Mouse (Mus musculus): ENCODE measurements at regions not wholly inside any gene's neighbourhood (a gene's known extent, or its start where the extent isn't known, plus 50 kb on each side); places are given as distances from the start of the nearest gene placed in this dataset.

- ATAC-seq (ENCODE audit: insufficient number of reproducible peaks, insufficient read depth, low FRiP score, low read depth): no peak
- no peaks in the 10 kb centered on the region for H3K9me3 ChIP-seq (ENCODE audit: control insufficient read depth, low read depth, low read length)
- WGBS: 64% methylated on average over 4 of the region's 4 CpGs
- no peaks in the 10 kb centered on the region for H3K36me3 ChIP-seq (ENCODE audit: control insufficient read depth, insufficient read depth, low read length)
- no peak overlapping the region for H3K4me2 ChIP-seq (replicated peaks; ENCODE audit: low read depth, low read length)
- H3K27ac ChIP-seq (ENCODE audit: low read length): no peak overlapping the region
- H3K9ac ChIP-seq (replicated peaks; ENCODE audit: low read depth, low read length): no peak overlapping the region
- no peak overlapping the region for H3K4me3 ChIP-seq (ENCODE audit: low read depth, low read length)
- no peaks in the 10 kb centered on the region for H3K4me1 ChIP-seq (ENCODE audit: control insufficient read depth, insufficient read depth, low read length)
- H3K27me3 ChIP-seq (ENCODE audit: control insufficient read depth, insufficient read depth, low read length): no peaks in the 10 kb centered on the region
These were observed 221.5 kb upstream of the Ppp2r3a start for GRCm38 (mm10) chr9:101473074-101473461.

DNA sequence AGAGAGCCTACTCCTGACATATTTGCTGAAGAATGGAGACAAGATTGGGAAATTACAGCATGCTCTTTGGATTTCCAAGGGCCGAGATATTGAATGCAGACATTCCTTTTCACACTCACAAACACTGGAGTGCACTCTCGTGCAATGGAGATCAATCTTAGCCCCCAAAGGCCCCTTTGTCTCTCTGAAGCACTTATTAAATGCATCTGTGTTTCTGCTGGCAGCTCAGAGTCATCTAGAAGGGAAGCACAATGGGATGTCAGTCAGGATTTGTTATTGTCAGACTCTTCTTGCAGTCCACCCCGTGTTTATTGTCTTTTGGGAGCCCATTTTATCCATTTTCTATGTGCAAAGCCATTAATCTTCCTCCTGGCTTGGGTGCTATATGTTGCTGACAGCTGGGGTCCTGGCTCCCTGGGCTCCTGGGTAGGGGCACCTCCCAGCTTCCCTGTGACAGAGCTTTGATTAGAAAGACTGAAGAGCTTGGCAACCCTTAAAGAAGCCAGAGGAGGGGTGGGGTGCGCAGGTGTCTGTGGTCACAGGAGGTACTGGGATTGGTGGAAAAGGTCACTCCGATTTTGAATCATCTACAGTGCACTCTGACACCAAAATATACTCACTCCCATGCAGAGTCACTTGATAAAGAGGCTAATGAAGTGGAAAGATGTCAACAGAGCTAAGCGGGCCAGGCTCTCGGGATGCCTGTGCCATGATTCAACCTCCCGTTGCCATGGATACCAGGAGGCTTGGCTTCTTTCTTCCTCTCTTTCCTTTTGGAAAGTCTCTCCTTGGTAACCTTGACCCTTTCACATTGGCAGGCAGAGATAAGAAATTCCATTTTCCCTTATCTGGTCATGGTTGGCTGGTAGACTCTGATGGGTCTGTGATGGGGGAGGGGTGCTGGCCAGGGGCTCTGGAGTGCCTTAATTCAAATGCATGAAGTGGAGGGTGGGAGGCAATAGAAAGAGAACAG is 220.8 kb upstream of the Ppp2r3a start:
- no peak overlapping the region for H3K9ac ChIP-seq (replicated peaks; ENCODE audit: low read depth, low read length)
- H3K4me2 ChIP-seq (replicated peaks; ENCODE audit: low read depth, low read length): no peak overlapping the region
- no peak for ATAC-seq (ENCODE audit: insufficient number of reproducible peaks, insufficient read depth, low FRiP score, low read depth)
- H3K36me3 ChIP-seq (ENCODE audit: control insufficient read depth, insufficient read depth, low read length): no peaks in the 10 kb centered on the region
- H3K27me3 ChIP-seq (ENCODE audit: control insufficient read depth, insufficient read depth, low read length): no peaks in the 10 kb centered on the region
- WGBS: 44% methylated on average over 8 of the region's 8 CpGs
- H3K9me3 ChIP-seq (ENCODE audit: control insufficient read depth, low read depth, low read length): no peaks in the 10 kb centered on the region
- no peak overlapping the region for H3K4me3 ChIP-seq (ENCODE audit: low read depth, low read length)
- no peaks in the 10 kb centered on the region for H3K4me1 ChIP-seq (ENCODE audit: control insufficient read depth, insufficient read depth, low read length)
- H3K27ac ChIP-seq (ENCODE audit: low read length): no peak overlapping the region

GRCm38 (mm10) chr9:101471665-101472064 is 220.1 kb upstream of the Ppp2r3a start:
- WGBS: 70% methylated on average over 3 of the region's 3 CpGs
- no peak for ATAC-seq (ENCODE audit: insufficient number of reproducible peaks, insufficient read depth, low FRiP score, low read depth)

GRCm38 (mm10) chr9:101469756-101470155 is 218.2 kb upstream of the Ppp2r3a start:
- H3K36me3 ChIP-seq (ENCODE audit: control insufficient read depth, insufficient read depth, low read length): no peaks in the 10 kb centered on the region
- WGBS: 82% methylated on average over 3 of the region's 3 CpGs
- no peak overlapping the region for H3K9ac ChIP-seq (replicated peaks; ENCODE audit: low read depth, low read length)
- H3K4me1 ChIP-seq (ENCODE audit: control insufficient read depth, insufficient read depth, low read length): no peaks in the 10 kb centered on the region
- H3K4me3 ChIP-seq (ENCODE audit: low read depth, low read length): no peak overlapping the region
- H3K27me3 ChIP-seq (ENCODE audit: control insufficient read depth, insufficient read depth, low read length): no peaks in the 10 kb centered on the region
- ATAC-seq (ENCODE audit: insufficient number of reproducible peaks, insufficient read depth, low FRiP score, low read depth): no peak
- no peak overlapping the region for H3K27ac ChIP-seq (ENCODE audit: low read length)
- no peaks in the 10 kb centered on the region for H3K9me3 ChIP-seq (ENCODE audit: control insufficient read depth, low read depth, low read length)
- no peak overlapping the region for H3K4me2 ChIP-seq (replicated peaks; ENCODE audit: low read depth, low read length)

More at GRCm38 (mm10) chr9:101471665-101472064, 220.1 kb upstream of the Ppp2r3a start:
- no peak overlapping the region for H3K4me3 ChIP-seq (ENCODE audit: low read depth, low read length)
- no peak overlapping the region for H3K27ac ChIP-seq (ENCODE audit: low read length)
- H3K27me3 ChIP-seq (ENCODE audit: control insufficient read depth, insufficient read depth, low read length): no peaks in the 10 kb centered on the region
- H3K36me3 ChIP-seq (ENCODE audit: control insufficient read depth, insufficient read depth, low read length): no peaks in the 10 kb centered on the region
- H3K4me2 ChIP-seq (replicated peaks; ENCODE audit: low read depth, low read length): no peak overlapping the region
- no peaks in the 10 kb centered on the region for H3K4me1 ChIP-seq (ENCODE audit: control insufficient read depth, insufficient read depth, low read length)
- H3K9me3 ChIP-seq (ENCODE audit: control insufficient read depth, low read depth, low read length): no peaks in the 10 kb centered on the region
- H3K9ac ChIP-seq (replicated peaks; ENCODE audit: low read depth, low read length): no peak overlapping the region

DNA sequence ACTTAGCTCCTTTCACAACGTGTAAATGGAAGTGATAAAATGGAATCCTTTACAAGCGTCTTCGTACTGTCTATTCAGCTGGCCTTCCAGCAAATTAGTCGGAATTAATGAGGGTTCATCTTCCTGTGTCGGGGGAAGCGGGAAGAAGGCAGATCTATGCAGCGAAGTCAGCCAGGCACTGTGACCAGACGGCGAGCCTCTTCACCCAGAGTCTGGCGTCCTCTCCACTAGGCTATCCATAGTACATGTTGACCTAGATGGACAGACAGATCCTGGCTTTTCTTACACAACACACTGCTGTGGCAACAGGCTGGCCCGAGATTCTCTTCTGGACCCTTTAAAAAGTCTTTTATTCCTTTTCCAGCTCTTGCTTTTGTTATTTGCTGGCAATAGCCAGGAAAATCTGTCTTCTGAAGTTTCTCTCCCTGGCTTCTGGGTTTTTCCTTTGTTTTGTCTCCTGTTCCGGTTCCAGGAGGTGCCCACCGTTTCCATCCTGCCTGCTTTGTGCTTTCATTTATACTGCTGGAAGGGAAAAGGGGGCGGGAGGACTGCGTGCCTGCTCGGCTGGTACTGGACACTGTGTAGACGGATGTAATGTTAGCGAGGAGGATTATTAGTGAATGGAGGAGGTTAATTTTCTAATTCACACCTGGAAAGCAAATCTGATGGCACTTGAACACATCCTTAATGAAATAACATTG is 213.3 kb upstream of the Ppp2r3a start:
- Histone ChIP-seq H3K27ac (ENCODE audit: low read length) (no peak overlapping the region), H3K9me3 (ENCODE audit: control insufficient read depth, low read depth, low read length) (no peaks in the 10 kb centered on the region), H3K4me3 (ENCODE audit: low read depth, low read length) (no peak overlapping the region), H3K36me3 (ENCODE audit: control insufficient read depth, insufficient read depth, low read length) (no peaks in the 10 kb centered on the region), H3K9ac (replicated peaks; ENCODE audit: low read depth, low read length) (no peak overlapping the region), H3K27me3 (ENCODE audit: control insufficient read depth, insufficient read depth, low read length) (no peaks in the 10 kb centered on the region), H3K4me2 (replicated peaks; ENCODE audit: low read depth, low read length) (no peak overlapping the region), H3K4me1 (ENCODE audit: control insufficient read depth, insufficient read depth, low read length) (no peaks in the 10 kb centered on the region)
- ATAC-seq (ENCODE audit: insufficient number of reproducible peaks, insufficient read depth, low FRiP score, low read depth): no peak
- 73% methylated on average over 18 of the region's 18 CpGs for WGBS

- Histone ChIP-seq H3K4me1 (ENCODE audit: control insufficient read depth, insufficient read depth, low read length) (no peaks in the 10 kb centered on the region), H3K36me3 (ENCODE audit: control insufficient read depth, insufficient read depth, low read length) (no peaks in the 10 kb centered on the region), H3K9ac (replicated peaks; ENCODE audit: low read depth, low read length) (no peak overlapping the region), H3K9me3 (ENCODE audit: control insufficient read depth, low read depth, low read length) (no peaks in the 10 kb centered on the region), H3K4me3 (ENCODE audit: low read depth, low read length) (no peak overlapping the region), H3K4me2 (replicated peaks; ENCODE audit: low read depth, low read length) (no peak overlapping the region), H3K27me3 (ENCODE audit: control insufficient read depth, insufficient read depth, low read length) (no peaks in the 10 kb centered on the region), H3K27ac (ENCODE audit: low read length) (no peak overlapping the region)
- 60% methylated on average over 11 of the region's 11 CpGs for WGBS
- ATAC-seq (ENCODE audit: insufficient number of reproducible peaks, insufficient read depth, low FRiP score, low read depth): no peak
These were observed 207.5 kb upstream of the Ppp2r3a start for GRCm38 (mm10) chr9:101458947-101459627.

GRCm38 (mm10) chr9:101458306-101458946 is 206.8 kb upstream of the Ppp2r3a start:
- H3K27ac ChIP-seq (ENCODE audit: low read length): no peak overlapping the region
- no peaks in the 10 kb centered on the region for H3K36me3 ChIP-seq (ENCODE audit: control insufficient read depth, insufficient read depth, low read length)
- ATAC-seq (ENCODE audit: insufficient number of reproducible peaks, insufficient read depth, low FRiP score, low read depth): no peak
- H3K4me2 ChIP-seq (replicated peaks; ENCODE audit: low read depth, low read length): no peak overlapping the region
- H3K4me3 ChIP-seq (ENCODE audit: low read depth, low read length): no peak overlapping the region
- H3K9ac ChIP-seq (replicated peaks; ENCODE audit: low read depth, low read length): no peak overlapping the region
- no peaks in the 10 kb centered on the region for H3K27me3 ChIP-seq (ENCODE audit: control insufficient read depth, insufficient read depth, low read length)
- H3K4me1 ChIP-seq (ENCODE audit: control insufficient read depth, insufficient read depth, low read length): no peaks in the 10 kb centered on the region
- H3K9me3 ChIP-seq (ENCODE audit: control insufficient read depth, low read depth, low read length): no peaks in the 10 kb centered on the region
- WGBS: 64% methylated on average over 10 of the region's 10 CpGs

GRCm38 (mm10) chr9:101446316-101446715 is 194.7 kb upstream of the Ppp2r3a start:
- Histone ChIP-seq H3K36me3 (ENCODE audit: control insufficient read depth, insufficient read depth, low read length) (no peaks in the 10 kb centered on the region), H3K4me2 (replicated peaks; ENCODE audit: low read depth, low read length) (no peak overlapping the region), H3K4me1 (ENCODE audit: control insufficient read depth, insufficient read depth, low read length) (no peaks in the 10 kb centered on the region), H3K9ac (replicated peaks; ENCODE audit: low read depth, low read length) (no peak overlapping the region), H3K4me3 (ENCODE audit: low read depth, low read length) (no peak overlapping the region), H3K9me3 (ENCODE audit: control insufficient read depth, low read depth, low read length) (no peaks in the 10 kb centered on the region), H3K27ac (ENCODE audit: low read length) (no peak overlapping the region), H3K27me3 (ENCODE audit: control insufficient read depth, insufficient read depth, low read length) (no peaks in the 10 kb centered on the region)
- ATAC-seq (ENCODE audit: insufficient number of reproducible peaks, insufficient read depth, low FRiP score, low read depth): no peak
- WGBS: 80% methylated on average over 2 of the region's 2 CpGs

Data from stomach, embryonic 14.5 days (tissue).